Mouse (Mus musculus): ENCODE data around the gene Tmem125. TPM values are rescaled to one million over a fixed set of nuclear protein-coding genes. Genes with fewer than 3 reads are reported as not detected.

The Tmem125 gene
- total and polyA plus RNA-seq, 3 experiments: 1.8 to 3.2 TPM; not detected in 1

- no peak for DNase-seq (ENCODE audit: low read depth, low spot score)
- no peaks in the 10 kb centered on the region for H3K9me3 ChIP-seq (replicated peaks; ENCODE audit: insufficient read depth, low read length)
- TF ChIP-seq MAZ (IDR thresholded peaks at IDR 0.05; ENCODE audit: low read depth, low read length): no peak
- TF ChIP-seq ETS1 (IDR thresholded peaks at IDR 0.05; ENCODE audit: low read depth, low read length): no peak
- no peak for TF ChIP-seq CHD1 (IDR thresholded peaks at IDR 0.05; ENCODE audit: low read depth, low read length)
- H3K27me3 ChIP-seq (ENCODE audit: control insufficient read depth in 1 of 2, insufficient read depth in 2 of 2, low read length in 2 of 2): peaks cover 10 to 16% of the 10 kb centered on the region in 2 experiments
- no peak overlapping the region for H3K27ac ChIP-seq (ENCODE audit: control insufficient read depth, low read depth, low read length)
- no peak overlapping the region for H3K4me3 ChIP-seq (ENCODE audit: control insufficient read depth in 1 of 2, insufficient read depth in 1 of 2, low read depth in 2 of 2, low read length in 2 of 2)
- no peaks in the 10 kb centered on the region for H3K4me1 ChIP-seq (ENCODE audit: control insufficient read depth in 1 of 2, insufficient read depth in 2 of 2, low read length in 2 of 2)
- H3K79me2 ChIP-seq (ENCODE audit: control insufficient read depth, insufficient read depth, low read length, poor library complexity): no peaks in the 10 kb centered on the region
- no peak overlapping the region for H3K9ac ChIP-seq (ENCODE audit: control insufficient read depth, low read depth, low read length, poor library complexity, severe bottlenecking)
- H3K36me3 ChIP-seq (ENCODE audit: control insufficient read depth in 1 of 2, insufficient read depth in 2 of 2, low read length in 2 of 2): no peaks in the 10 kb centered on the region
Measured at GRCm38 (mm10) chr4:118535610-118536009, 8.2 kb downstream of the Tmem125 start.

GRCm38 (mm10) chr4:118533605-118534004 lies 10.2 kb downstream of the Tmem125 start:
- Histone ChIP-seq H3K9ac (ENCODE audit: control insufficient read depth, low read depth, low read length, poor library complexity, severe bottlenecking) (no peak overlapping the region), H3K9me3 (replicated peaks; ENCODE audit: insufficient read depth, low read length) (no peaks in the 10 kb centered on the region), H3K27me3 (ENCODE audit: control insufficient read depth in 1 of 2, insufficient read depth in 2 of 2, low read length in 2 of 2) (peaks cover 10 to 16% of the 10 kb centered on the region in 2 experiments), H3K79me2 (ENCODE audit: control insufficient read depth, insufficient read depth, low read length, poor library complexity) (no peaks in the 10 kb centered on the region), H3K4me3 (ENCODE audit: control insufficient read depth in 1 of 2, insufficient read depth in 1 of 2, low read depth in 2 of 2, low read length in 2 of 2) (no peak overlapping the region), H3K36me3 (ENCODE audit: control insufficient read depth in 1 of 2, insufficient read depth in 2 of 2, low read length in 2 of 2) (no peaks in the 10 kb centered on the region), H3K27ac (ENCODE audit: control insufficient read depth, low read depth, low read length) (no peak overlapping the region), H3K4me1 (ENCODE audit: control insufficient read depth in 1 of 2, insufficient read depth in 2 of 2, low read length in 2 of 2) (no peaks in the 10 kb centered on the region)
- TF ChIP-seq CHD1 (IDR thresholded peaks at IDR 0.05; ENCODE audit: low read depth, low read length) (no peak), ZNF384 (IDR thresholded peaks at IDR 0.05; ENCODE audit: low read depth, low read length) (no peak), ZKSCAN1 (IDR thresholded peaks at IDR 0.05; ENCODE audit: low read depth, low read length) (no peak), TCF12 (IDR thresholded peaks at IDR 0.05; ENCODE audit: low read depth, low read length) (no peak), TBP (IDR thresholded peaks at IDR 0.05; ENCODE audit: low read depth, low read length) (no peak), USF2 (IDR thresholded peaks at IDR 0.05; ENCODE audit: borderline replicate concordance in 1 of 2, insufficient read depth in 1 of 2, low read depth in 1 of 2, low read length in 2 of 2) (no peak), MXI1 (IDR thresholded peaks at IDR 0.05; ENCODE audit: low read depth, low read length) (no peak), UBTF (IDR thresholded peaks at IDR 0.05; ENCODE audit: borderline replicate concordance, insufficient read depth, low read depth, low read length) (no peak)
- no peak for DNase-seq (ENCODE audit: low read depth, low spot score)

DNA sequence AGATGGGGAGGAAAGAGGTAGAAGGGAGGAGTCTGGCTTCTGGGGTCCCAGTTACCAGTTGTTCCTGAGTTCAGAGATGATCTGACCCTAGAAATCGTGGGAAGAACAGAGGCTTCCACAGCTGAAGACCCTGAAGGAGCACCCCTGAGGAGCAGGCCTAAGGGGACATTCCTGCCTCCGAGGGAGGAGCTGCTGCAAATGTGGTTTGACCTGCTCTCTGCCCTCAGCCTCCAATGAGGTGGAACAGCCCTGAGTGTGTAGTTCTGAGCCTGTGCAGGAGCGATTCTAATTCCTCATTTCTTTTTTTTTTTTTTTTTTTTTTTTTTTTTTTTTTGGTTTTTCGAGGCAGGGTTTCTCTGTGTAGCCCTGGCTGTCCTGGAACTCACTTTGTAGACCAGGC lies 10.7 kb downstream of the Tmem125 start:
- TF ChIP-seq MEF2A (IDR thresholded peaks at IDR 0.05; ENCODE audit: extremely low read depth, insufficient replicate concordance, low read depth, low read length, poor library complexity, severe bottlenecking) (no peak), USF1 (IDR thresholded peaks at IDR 0.05; ENCODE audit: low read depth, low read length) (no peak), NELFE (IDR thresholded peaks at IDR 0.05; ENCODE audit: low read depth, low read length) (no peak), MYC (IDR thresholded peaks at IDR 0.05; ENCODE audit: low read depth, low read length) (no peak), CHD2 (IDR thresholded peaks at IDR 0.05; ENCODE audit: low read length) (no peak), MAFK (IDR thresholded peaks at IDR 0.05; ENCODE audit: borderline replicate concordance, low read depth, low read length) (no peak), HCFC1 (IDR thresholded peaks at IDR 0.05; ENCODE audit: low read depth, low read length) (no peak), USF2 (IDR thresholded peaks at IDR 0.05; ENCODE audit: borderline replicate concordance in 1 of 2, insufficient read depth in 1 of 2, low read depth in 1 of 2, low read length in 2 of 2) (no peak), BHLHE40 (IDR thresholded peaks at IDR 0.05; ENCODE audit: borderline replicate concordance, low read depth, low read length) (no peak), ZMIZ1 (IDR thresholded peaks at IDR 0.05; ENCODE audit: low read depth, low read length) (no peak), POLR2A (IDR thresholded peaks at IDR 0.05; ENCODE audit: control insufficient read depth in 1 of 2, insufficient read depth in 1 of 2, low read depth in 1 of 2, low read length in 2 of 2, poor library complexity in 1 of 2) (no peak), JUND (IDR thresholded peaks at IDR 0.05; ENCODE audit: low read depth, low read length) (no peak), KAT2A (conservative IDR thresholded peaks at IDR 0.05; ENCODE audit: low read depth, low read length) (no peak), TAL1 (IDR thresholded peaks at IDR 0.05; ENCODE audit: low read length) (no peak), RCOR1 (IDR thresholded peaks at IDR 0.05; ENCODE audit: low read depth, low read length) (no peak), GABPA (IDR thresholded peaks at IDR 0.05; ENCODE audit: low read depth, low read length) (no peak), SMC3 (IDR thresholded peaks at IDR 0.05; ENCODE audit: low read depth, low read length) (no peak), SIN3A (IDR thresholded peaks at IDR 0.05; ENCODE audit: low read length) (no peak)

More for the DNA sequence above, 10.7 kb downstream of the Tmem125 start:
- peaks cover 10 to 19% of the 10 kb centered on the region in 2 experiments for H3K27me3 ChIP-seq (ENCODE audit: control insufficient read depth in 1 of 2, insufficient read depth in 2 of 2, low read length in 2 of 2)
- no peak overlapping the region for H3K4me3 ChIP-seq (ENCODE audit: control insufficient read depth in 1 of 2, insufficient read depth in 1 of 2, low read depth in 2 of 2, low read length in 2 of 2)
- no peak overlapping the region for H3K27ac ChIP-seq (ENCODE audit: control insufficient read depth, low read depth, low read length)
- no peak overlapping the region for H3K9ac ChIP-seq (ENCODE audit: control insufficient read depth, low read depth, low read length, poor library complexity, severe bottlenecking)
- H3K9me3 ChIP-seq (replicated peaks; ENCODE audit: insufficient read depth, low read length): no peaks in the 10 kb centered on the region
- H3K4me1 ChIP-seq (ENCODE audit: control insufficient read depth in 1 of 2, insufficient read depth in 2 of 2, low read length in 2 of 2): no peaks in the 10 kb centered on the region
- H3K36me3 ChIP-seq (ENCODE audit: control insufficient read depth in 1 of 2, insufficient read depth in 2 of 2, low read length in 2 of 2): no peaks in the 10 kb centered on the region
- H3K79me2 ChIP-seq (ENCODE audit: control insufficient read depth, insufficient read depth, low read length, poor library complexity): no peaks in the 10 kb centered on the region
- DNase-seq (ENCODE audit: low read depth, low spot score): no peak

Measured in MEL (cell line).